Mouse (Mus musculus) forebrain, embryonic 11.5 days (tissue): ENCODE data around the gene Eef1akmt1. TPM values are rescaled to one million over a fixed set of nuclear protein-coding genes. Genes with fewer than 3 reads are reported as not detected.
A peak's percentile ranks its signal among the peaks of the same experiment; 100 is the strongest.

Experiments
- ATAC-seq: fragments of 200-750 bp; cut with Nextera tagmentation; replicated peaks from 2 replicates; pipeline ENCODE4 v1.8.0; 2017; ENCODE audit warnings: moderate TSS enrichment; ENCODE audit not compliant: low FRiP score
- DNase-seq: peaks from one replicate; pipeline ENCODE4 v3.0.0-alpha.2; 2017; ENCODE audit warnings: low spot score
- H3K27ac ChIP-seq: fragments of 300-500 bp; sonication (generic); 2 replicates; pipeline ENCODE4 v1.5.1; 2014; ENCODE audit warnings: low read depth, low read length
- H3K27me3 ChIP-seq: fragments of 300-500 bp; sonication (generic); 2 replicates; pipeline ENCODE4 v1.6.1; 2014; ENCODE audit warnings: mild to moderate bottlenecking, low read length, mixed read lengths; ENCODE audit not compliant: control insufficient read depth, insufficient read depth
- H3K36me3 ChIP-seq: fragments of 300-500 bp; sonication (generic); 2 replicates; pipeline ENCODE4 v1.6.1; 2014; ENCODE audit warnings: mild to moderate bottlenecking, low read length, moderate library complexity, mixed read lengths; ENCODE audit not compliant: control insufficient read depth, insufficient read depth
- H3K4me1 ChIP-seq: fragments of 300-500 bp; sonication (generic); replicated peaks from 2 replicates; pipeline ENCODE4 v1.6.1; 2014; ENCODE audit warnings: low read length, mixed read lengths; ENCODE audit not compliant: control insufficient read depth, insufficient read depth
- H3K4me2 ChIP-seq: fragments of 300-500 bp; sonication (generic); 2 replicates; pipeline ENCODE4 v1.6.1; 2014; ENCODE audit warnings: low read depth, mild to moderate bottlenecking, low read length, moderate library complexity, mixed read lengths; ENCODE audit not compliant: severe bottlenecking
- H3K4me3 ChIP-seq: fragments of 300-500 bp; sonication (generic); 2 replicates; pipeline ENCODE4 v1.5.1; 2014; ENCODE audit warnings: low read depth, low read length
- H3K9ac ChIP-seq: fragments of 300-500 bp; sonication (generic); 2 replicates; pipeline ENCODE4 v1.6.1; 2014; ENCODE audit warnings: low read length
- H3K9me3 ChIP-seq: fragments of 300-500 bp; sonication (generic); 2 replicates; pipeline ENCODE4 v1.6.1; 2016; ENCODE audit warnings: low read length, mixed read lengths; ENCODE audit not compliant: control insufficient read depth
- WGBS: fragments of 180-500 bp; shearing (Covaris S2); extraction: QIAGEN DNeasy Blood & Tissue Kit; methylation state at CpG from one replicate; pipeline ENCODE4 v1.1.7; 2014; 5-methylcytosine and 5-hydroxymethylcytosine counted together
- polyA plus RNA-seq: library from polyadenylated mRNA; unstranded; fragments of >200 nt; fragmentation: Nextera tagmentation; extraction: Ambion mirVana; gene quantifications from 2 replicates; pipeline ENCODE4 v1.2.1, GENCODE M21; 2014

Eef1akmt1 gene
- polyA plus RNA-seq, 1 experiment from 2014 or later, result 79.4 TPM

DNA sequence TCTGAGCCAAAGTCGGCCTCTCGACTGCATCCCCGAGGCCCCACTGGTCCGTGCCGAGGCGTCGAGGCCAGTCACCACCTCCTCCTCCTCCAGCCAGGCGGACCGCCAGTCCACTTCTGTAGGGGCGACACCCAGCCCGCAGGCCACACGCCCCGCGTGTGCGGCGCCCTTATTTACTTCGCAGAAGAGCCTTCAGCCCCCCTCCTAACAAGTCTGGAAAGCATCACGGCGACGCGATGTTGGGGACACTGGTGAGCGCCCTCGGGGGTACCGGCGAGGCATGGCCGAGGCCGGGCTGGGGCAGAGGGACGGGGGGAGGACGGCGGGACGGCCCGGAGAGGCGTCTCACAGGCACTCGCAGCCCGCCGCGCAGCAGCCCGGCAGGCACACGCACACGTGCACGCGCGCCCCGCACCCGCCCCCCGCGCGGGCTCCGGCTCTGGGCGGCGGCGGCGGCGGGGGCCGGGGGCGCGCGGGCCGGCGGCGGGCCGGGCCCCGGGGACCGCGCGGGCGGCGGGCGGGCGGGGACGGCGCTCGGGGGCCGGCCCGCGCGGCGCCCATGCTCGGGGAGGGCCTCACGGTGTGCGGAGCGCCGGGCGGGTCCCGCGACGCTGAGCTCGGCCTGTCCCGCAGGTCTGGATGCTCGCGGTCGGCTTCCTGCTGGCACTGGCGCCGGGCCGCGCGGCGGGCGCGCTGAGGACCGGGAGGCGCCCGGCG is 46.6 kb downstream of the Eef1akmt1 start, which contains the start of gene Il17d:
Il17d (plus strand) TSS at position 107 of the 717 bp plus-strand sequence.
- H3K36me3 ChIP-seq, result no peaks in the 10 kb centered on the region
- ATAC-seq (peak; percentile 47), DNase-seq (peak; percentile 73)
- H3K4me1 ChIP-seq, result 0 out of 2 replicates have a peak, but pooled peaks cover 3% of the 10 kb centered on the region
- H3K9ac ChIP-seq, result peak within 1 kb of the TSS; percentile 68
- peak within 1 kb of the TSS; percentile 85 for H3K4me2 ChIP-seq
- H3K9me3 ChIP-seq, result no peaks in the 10 kb centered on the region
- H3K4me3 ChIP-seq, result peak within 1 kb of the TSS; percentile 78
- no peak within 1 kb of the TSS for H3K27ac ChIP-seq
- peaks cover 24% of the 10 kb centered on the region for H3K27me3 ChIP-seq
- under 1% methylated on average over 53 of the region's 104 CpGs for WGBS

DNA sequence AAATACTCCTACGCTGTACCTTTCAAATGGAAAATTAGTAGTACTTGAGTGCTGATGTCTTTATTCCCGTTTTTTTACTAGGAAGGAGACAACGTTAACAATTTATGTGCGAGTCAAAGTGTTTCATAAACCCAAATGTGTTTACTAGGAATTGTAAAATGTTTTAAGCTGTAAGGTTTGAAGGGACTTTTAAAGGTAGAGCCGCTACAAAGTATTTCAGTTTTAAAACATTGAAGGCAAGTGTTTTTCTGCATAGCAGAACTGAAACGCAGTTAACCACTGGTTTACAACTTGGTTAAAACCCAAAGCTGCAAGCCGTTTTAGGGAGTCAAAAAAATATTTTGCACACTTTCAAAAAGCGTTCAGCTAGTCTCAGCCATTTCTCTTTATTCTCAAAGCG is 47.6 kb downstream of the Eef1akmt1 start:
- H3K27me3 ChIP-seq, result peaks cover 24% of the 10 kb centered on the region
- 87% methylated on average over 9 of the region's 9 CpGs for WGBS
- no peak for ATAC-seq

DNA sequence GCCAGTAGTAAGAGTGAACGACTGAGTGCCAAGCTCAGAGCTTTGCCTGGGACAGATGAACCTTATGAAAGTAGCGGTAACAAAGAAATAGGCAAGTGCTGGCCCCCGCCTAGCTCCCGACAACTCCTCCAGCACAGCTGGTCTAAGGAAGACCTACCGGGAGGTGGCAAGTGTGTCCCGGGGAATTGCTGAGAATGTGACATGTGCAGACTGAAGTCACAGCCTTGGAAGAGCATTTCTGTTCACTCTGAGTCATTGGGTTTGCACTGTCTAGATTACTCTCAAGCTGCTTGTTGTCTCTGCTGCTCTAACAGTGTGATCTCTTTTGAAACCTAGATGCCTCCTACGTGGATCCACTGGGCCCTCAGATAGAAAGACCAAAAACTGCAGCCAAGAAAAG is 54.4 kb downstream of the Eef1akmt1 start:
- Histone ChIP-seq H3K27me3 (no peaks in the 10 kb centered on the region), H3K4me1 (no peaks in the 10 kb centered on the region), H3K27ac (no peak overlapping the region), H3K4me2 (no peak overlapping the region), H3K4me3 (no peak overlapping the region), H3K36me3 (no peaks in the 10 kb centered on the region), H3K9ac (no peak overlapping the region), H3K9me3 (no peaks in the 10 kb centered on the region)
- DNase-seq, result peak; percentile 26
- no peak for ATAC-seq
- 87% methylated on average over 7 of the region's 7 CpGs for WGBS

More for the DNA sequence above, 47.6 kb downstream of the Eef1akmt1 start:
- H3K36me3 ChIP-seq, result no peaks in the 10 kb centered on the region
- no peak overlapping the region for H3K9ac ChIP-seq
- no peak for DNase-seq
- H3K9me3 ChIP-seq, result no peaks in the 10 kb centered on the region
- H3K4me2 ChIP-seq, result no peak overlapping the region
- no peak overlapping the region for H3K27ac ChIP-seq
- 0 out of 2 replicates have a peak, but pooled peaks cover 3% of the 10 kb centered on the region for H3K4me1 ChIP-seq
- H3K4me3 ChIP-seq, result no peak overlapping the region

GRCm38 (mm10) chr14:57515156-57515762 is 56.2 kb downstream of the Eef1akmt1 start:
- H3K9ac ChIP-seq, result no peak overlapping the region
- H3K27ac ChIP-seq, result no peak overlapping the region
- no peaks in the 10 kb centered on the region for H3K27me3 ChIP-seq
- ATAC-seq (no peak), DNase-seq (peak; percentile 40)
- no peak overlapping the region for H3K4me2 ChIP-seq
- no peaks in the 10 kb centered on the region for H3K9me3 ChIP-seq
- no peaks in the 10 kb centered on the region for H3K4me1 ChIP-seq
- no peaks in the 10 kb centered on the region for H3K36me3 ChIP-seq
- WGBS, result 79% methylated on average over 6 of the region's 6 CpGs
- H3K4me3 ChIP-seq, result no peak overlapping the region

- Histone ChIP-seq H3K27ac (no peak overlapping the region), H3K4me3 (no peak overlapping the region), H3K36me3 (no peaks in the 10 kb centered on the region), H3K4me1 (no peaks in the 10 kb centered on the region), H3K9me3 (no peaks in the 10 kb centered on the region), H3K9ac (no peak overlapping the region), H3K4me2 (no peak overlapping the region), H3K27me3 (no peaks in the 10 kb centered on the region)
- DNase-seq (no peak), ATAC-seq (no peak)
- 79% methylated on average over 6 of the region's 6 CpGs for WGBS
These were observed 61.9 kb downstream of the Eef1akmt1 start for GRCm38 (mm10) chr14:57509554-57509953.

DNA sequence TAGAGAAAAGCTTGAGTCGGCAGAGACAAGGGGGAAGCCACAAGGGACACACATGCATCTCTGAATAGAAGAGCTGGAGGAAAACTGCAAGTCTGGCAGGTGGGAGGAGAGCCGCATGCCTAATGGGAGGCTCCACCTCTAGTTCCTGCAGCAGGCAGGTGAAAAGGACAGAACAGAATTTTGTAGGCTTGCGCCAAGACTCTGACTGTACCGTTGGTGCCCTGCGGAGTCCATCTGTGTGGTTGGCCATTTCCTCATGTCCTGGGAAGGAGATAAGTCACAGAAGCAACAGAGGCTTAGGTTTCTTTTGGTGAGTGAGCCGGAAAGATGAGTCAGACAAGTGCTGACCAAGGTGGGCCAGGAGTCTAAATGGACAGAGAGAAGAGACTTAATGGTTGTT is 67.7 kb downstream of the Eef1akmt1 start:
- Histone ChIP-seq H3K4me2 (no peak overlapping the region), H3K9ac (no peak overlapping the region), H3K9me3 (no peaks in the 10 kb centered on the region), H3K4me1 (no peaks in the 10 kb centered on the region), H3K27ac (no peak overlapping the region), H3K27me3 (no peaks in the 10 kb centered on the region), H3K4me3 (no peak overlapping the region), H3K36me3 (no peaks in the 10 kb centered on the region)
- DNase-seq (no peak), ATAC-seq (no peak)
- WGBS, result 97% methylated on average over 6 of the region's 6 CpGs

Other genes with a start within 250 kb of the Eef1akmt1 start
- 7.4 and 8.2 TPM in 2 replicates for gene Cryl1, start 173.1 kb downstream of the Eef1akmt1 start, polyA plus RNA-seq
- gene Ift88, start 147.6 kb downstream of the Eef1akmt1 start, polyA plus RNA-seq, result 15.5 and 17.4 TPM in 2 replicates
- 1.1 and 1.3 TPM in 2 replicates for gene Il17d, start 46.8 kb downstream of the Eef1akmt1 start, polyA plus RNA-seq
- gene Xpo4, start 93.8 kb upstream of the Eef1akmt1 start, polyA plus RNA-seq, result 35.6 and 39.1 TPM in 2 replicates
- not detected in 2 replicates for gene Gm49361, start 174.5 kb upstream of the Eef1akmt1 start, polyA plus RNA-seq
- 14.0 and 16.6 TPM in 2 replicates for gene Lats2, start 186.8 kb upstream of the Eef1akmt1 start, polyA plus RNA-seq
- gene Sap18, start 226.6 kb upstream of the Eef1akmt1 start, polyA plus RNA-seq, result 24.1 and 25.9 TPM in 2 replicates